Mouse (Mus musculus) liver, postnatal 0 days (tissue): ENCODE results near the gene Actr1a. TPM values are rescaled to one million over a fixed set of nuclear protein-coding genes. Genes with fewer than 3 reads are reported as not detected.

Experiments used
- ATAC-seq: fragments of 200-750 bp; cut with Nextera tagmentation; 2 replicates; pipeline ENCODE4 v1.8.0; 2017; ENCODE audit warnings: mild to moderate bottlenecking, moderate library complexity
- DNase-seq: peaks from one replicate; pipeline ENCODE4 v3.0.0-alpha.2; 2016
- H3K27ac ChIP-seq: fragments of 300-500 bp; sonication (generic); 2 replicates; pipeline ENCODE4 v1.5.1; 2014; ENCODE audit warnings: antibody characterized with exemption, moderate library complexity, mild to moderate bottlenecking, low read depth
- H3K27me3 ChIP-seq: fragments of 300-500 bp; sonication (generic); 2 replicates; pipeline ENCODE4 v1.6.1; 2014; ENCODE audit warnings: low read length, control low read depth, mixed read lengths; ENCODE audit not compliant: insufficient read depth
- H3K36me3 ChIP-seq: fragments of 300-500 bp; sonication (generic); replicated peaks from 2 replicates; pipeline ENCODE4 v1.6.1; 2014; ENCODE audit warnings: mild to moderate bottlenecking, control low read depth, low read length, moderate library complexity, mixed read lengths; ENCODE audit not compliant: insufficient read depth
- H3K4me1 ChIP-seq: fragments of 300-500 bp; sonication (generic); 2 replicates; pipeline ENCODE4 v1.6.1; 2014; ENCODE audit warnings: antibody characterized with exemption, mild to moderate bottlenecking, control low read depth; ENCODE audit not compliant: insufficient read depth
- H3K4me2 ChIP-seq: fragments of 300-500 bp; sonication (generic); 2 replicates; pipeline ENCODE4 v1.6.1; 2014; ENCODE audit warnings: low read depth, mild to moderate bottlenecking, low read length, moderate library complexity, mixed read lengths
- H3K4me3 ChIP-seq: fragments of 300-500 bp; sonication (generic); 2 replicates; pipeline ENCODE4 v1.5.1; 2014; ENCODE audit warnings: low read depth, low read length
- H3K9ac ChIP-seq: fragments of 300-500 bp; sonication (generic); replicated peaks from 2 replicates; pipeline ENCODE4 v1.6.1; 2014; ENCODE audit warnings: mild to moderate bottlenecking, moderate library complexity
- H3K9me3 ChIP-seq: fragments of 300-500 bp; sonication (generic); 2 replicates; pipeline ENCODE4 v1.6.1; 2016; ENCODE audit warnings: mild to moderate bottlenecking, control low read depth, low read length, mixed read lengths
- CTCF ChIP-seq: sonication (generic); IDR thresholded peaks from 2 replicates; pipeline ENCODE4 v1.5.1; 2016; ENCODE audit warnings: antibody characterized with exemption, low read depth
- EP300 ChIP-seq: IDR thresholded peaks from 2 replicates; pipeline ENCODE4 v1.6.1; 2016; ENCODE audit warnings: antibody characterized with exemption, low read depth, mild to moderate bottlenecking
- WGBS: fragments of 180-500 bp; shearing (Covaris S2); extraction: QIAGEN DNeasy Blood & Tissue Kit; methylation state at CpG from one replicate; pipeline ENCODE4 v1.1.7; 2014; ENCODE audit not compliant: insufficient replicate concordance; 5-methylcytosine and 5-hydroxymethylcytosine counted together
- polyA plus RNA-seq: library from polyadenylated mRNA; unstranded; fragments of >200 nt; fragmentation: Nextera tagmentation; extraction: Ambion mirVana; gene quantifications from 2 replicates; pipeline ENCODE4 v1.2.1, GENCODE M21; 2015

Gene Actr1a
- polyA plus RNA-seq, 1 experiment from 2014 or later, result 35.4 TPM

GRCm38 (mm10) chr19:46382275-46382674 is 13.3 kb downstream of the Actr1a start:
- Histone ChIP-seq H3K9me3 (no peaks in the 10 kb centered on the region), H3K9ac (no peak overlapping the region), H3K4me2 (no peak overlapping the region), H3K4me1 (no peaks in the 10 kb centered on the region), H3K27me3 (no peaks in the 10 kb centered on the region), H3K4me3 (no peak overlapping the region), H3K27ac (no peak overlapping the region), H3K36me3 (peaks cover 91% of the 10 kb centered on the region)
- 91% methylated on average over 9 of the region's 9 CpGs for WGBS
- TF ChIP-seq EP300, result no peak
- TF ChIP-seq CTCF, result no peak
- no peak for DNase-seq
- ATAC-seq, result peak; percentile 36; the same call in 1 of the 2 replicates

- H3K27ac ChIP-seq, result no peak overlapping the region
- H3K9ac ChIP-seq, result no peak overlapping the region
- no peaks in the 10 kb centered on the region for H3K27me3 ChIP-seq
- no peaks in the 10 kb centered on the region for H3K4me1 ChIP-seq
- peaks cover 40% of the 10 kb centered on the region for H3K36me3 ChIP-seq
- no peak for TF ChIP-seq EP300
- TF ChIP-seq CTCF, result no peak
- ATAC-seq (no peak), DNase-seq (no peak)
- H3K9me3 ChIP-seq, result no peaks in the 10 kb centered on the region
- no peak overlapping the region for H3K4me3 ChIP-seq
- H3K4me2 ChIP-seq, result no peak overlapping the region
- 50% methylated on average over 4 of the region's 4 CpGs for WGBS
Observed at GRCm38 (mm10) chr19:46375891-46376290, 19.7 kb downstream of the Actr1a start.

- no peaks in the 10 kb centered on the region for H3K27me3 ChIP-seq
- H3K4me3 ChIP-seq, result no peak overlapping the region
- TF ChIP-seq EP300 (no peak), CTCF (no peak)
- ATAC-seq (no peak), DNase-seq (no peak)
- H3K4me1 ChIP-seq, result no peaks in the 10 kb centered on the region
- no peak overlapping the region for H3K27ac ChIP-seq
- peaks cover 36% of the 10 kb centered on the region for H3K36me3 ChIP-seq
- no peak overlapping the region for H3K9ac ChIP-seq
- no peaks in the 10 kb centered on the region for H3K9me3 ChIP-seq
- 63% methylated on average over 5 of the region's 5 CpGs for WGBS
- no peak overlapping the region for H3K4me2 ChIP-seq
Observed at GRCm38 (mm10) chr19:46375489-46375888, 20.1 kb downstream of the Actr1a start.

GRCm38 (mm10) chr19:46374477-46375088 is 21.0 kb downstream of the Actr1a start:
- Histone ChIP-seq H3K27me3 (no peaks in the 10 kb centered on the region), H3K4me3 (no peak overlapping the region), H3K4me1 (no peaks in the 10 kb centered on the region), H3K27ac (no peak overlapping the region), H3K9ac (no peak overlapping the region), H3K9me3 (no peaks in the 10 kb centered on the region), H3K36me3 (peaks cover 27% of the 10 kb centered on the region), H3K4me2 (no peak overlapping the region)
- WGBS, result 65% methylated on average over 21 of the region's 21 CpGs
- ATAC-seq (peak; percentile 82), DNase-seq (no peak)
- no peak for TF ChIP-seq CTCF
- no peak for TF ChIP-seq EP300

GRCm38 (mm10) chr19:46369204-46369603 is 26.3 kb downstream of the Actr1a start:
- Histone ChIP-seq H3K36me3 (no peaks in the 10 kb centered on the region), H3K4me1 (no peaks in the 10 kb centered on the region), H3K4me3 (no peak overlapping the region), H3K9me3 (no peaks in the 10 kb centered on the region), H3K27ac (no peak overlapping the region), H3K4me2 (no peak overlapping the region), H3K9ac (no peak overlapping the region), H3K27me3 (no peaks in the 10 kb centered on the region)
- ATAC-seq (peak; percentile 87), DNase-seq (peak; percentile 71)
- WGBS, result 18% methylated on average over 4 of the region's 4 CpGs
- TF ChIP-seq EP300 (no peak), CTCF (peak; percentile 78)

GRCm38 (mm10) chr19:46367798-46368590 is 27.6 kb downstream of the Actr1a start:
- Histone ChIP-seq H3K36me3 (no peaks in the 10 kb centered on the region), H3K4me2 (no peak overlapping the region), H3K4me1 (peaks cover 3% of the 10 kb centered on the region; the same call in 1 of the 2 replicates), H3K9me3 (no peaks in the 10 kb centered on the region), H3K4me3 (no peak overlapping the region), H3K27me3 (no peaks in the 10 kb centered on the region), H3K9ac (no peak overlapping the region), H3K27ac (no peak overlapping the region)
- WGBS, result 83% methylated on average over 22 of the region's 23 CpGs
- TF ChIP-seq EP300 (no peak), CTCF (no peak)
- no peak for DNase-seq
- no peak for ATAC-seq
